ENCODE assay signal across 11 mouse cellular contexts in the genomic region with DNA sequence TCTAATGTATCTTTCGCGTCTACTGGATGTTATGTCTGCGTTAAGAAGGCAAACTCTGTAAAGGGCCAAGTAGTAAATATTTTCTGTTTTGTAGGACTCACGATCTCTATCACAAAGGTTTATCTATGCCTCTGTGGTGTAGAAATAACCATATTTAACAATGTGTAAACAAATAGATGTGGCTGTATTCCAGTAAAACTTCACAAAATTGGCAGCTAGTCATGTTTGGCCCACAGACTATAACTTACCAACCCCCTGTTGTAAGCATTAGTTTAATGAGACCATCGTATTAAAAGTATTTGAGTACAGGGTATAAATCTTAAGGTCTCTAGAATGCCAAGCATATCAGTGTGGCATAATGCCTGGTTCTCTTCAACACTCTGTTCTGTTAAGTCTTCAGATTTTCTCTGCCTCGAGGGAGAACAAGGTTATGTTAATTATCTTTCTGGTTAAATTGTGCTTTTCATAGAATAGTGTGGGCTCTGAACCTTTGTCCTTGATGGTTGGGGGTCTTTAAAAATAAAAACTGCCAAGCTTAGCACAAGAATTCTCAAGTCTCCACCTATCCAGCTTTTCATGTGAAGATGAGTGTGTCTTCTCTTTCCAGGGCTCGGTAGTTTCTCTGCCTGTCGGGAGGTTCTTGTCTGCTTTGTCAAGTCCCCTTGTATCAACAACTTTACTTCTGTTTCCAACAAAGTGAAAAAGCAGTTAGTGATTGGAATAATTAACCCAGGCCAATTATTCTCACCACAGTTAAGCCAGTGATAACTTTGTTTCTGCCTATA.
DNase-seq lines count a peak whose midpoint lies in the region; ATAC-seq and TF ChIP-seq lines count a peak whose summit lies in the region.
"Had no signal": no experiment of that assay in that cellular context is flagged by ENCODE, and none has a peak within 500 bp of the region (broad histone marks: within the 10 kb centered on the region; RNA-seq: fewer than 3 reads in every experiment).

No protein-coding gene starts in this region.

- ATAC-seq in midbrain, embryonic 13.5 days = no peak
- peak; percentile 19; the same call in 1 of the 2 replicates for ATAC-seq in forebrain, embryonic 12.5 days (ENCODE audit: low FRiP score)
- ATAC-seq in hindbrain, postnatal 0 days = no peak; the same call in 1 of the 2 replicates
- no peak for ATAC-seq in stomach, postnatal 0 days (ENCODE audit: low FRiP score, low TSS enrichment)
- ATAC-seq in intestine, embryonic 15.5 days = no peak

- no peaks in the 10 kb centered on the region for H3K36me3 ChIP-seq in midbrain, embryonic 13.5 days
- no peaks in the 10 kb centered on the region for H3K36me3 ChIP-seq in midbrain, embryonic 10.5 days
- H3K36me3 ChIP-seq in forebrain, embryonic 12.5 days (replicated peaks) = no peaks in the 10 kb centered on the region
- no peaks in the 10 kb centered on the region for H3K36me3 ChIP-seq in hindbrain, postnatal 0 days (ENCODE audit: insufficient read depth, low read length)
- H3K36me3 ChIP-seq in stomach, postnatal 0 days (ENCODE audit: control insufficient read depth, insufficient read depth, low read length) = no peaks in the 10 kb centered on the region
- no peaks in the 10 kb centered on the region for H3K36me3 ChIP-seq in intestine, embryonic 15.5 days

- peak overlapping the region; percentile 33 for H3K27ac ChIP-seq in midbrain, embryonic 13.5 days
- H3K27ac ChIP-seq in midbrain, embryonic 10.5 days (replicated peaks) = no peak overlapping the region
- H3K27ac ChIP-seq in forebrain, embryonic 12.5 days = peak overlapping the region; percentile 90
- no peak overlapping the region for H3K27ac ChIP-seq in hindbrain, postnatal 0 days
- H3K27ac ChIP-seq in stomach, postnatal 0 days (replicated peaks) = 0 out of 2 replicates have a peak overlapping the region, but pooled peaks have one; percentile 58
- no peak overlapping the region for H3K27ac ChIP-seq in intestine, embryonic 15.5 days

- 58% methylated on average over 8 of the region's 8 CpGs for WGBS in midbrain, embryonic 13.5 days
- WGBS in midbrain, embryonic 10.5 days = 80% methylated on average over 8 of the region's 8 CpGs
- WGBS in forebrain, embryonic 12.5 days = 50% methylated on average over 8 of the region's 8 CpGs
- 35% methylated on average over 8 of the region's 8 CpGs for WGBS in hindbrain, postnatal 0 days
- 50% methylated on average over 8 of the region's 8 CpGs for WGBS in stomach, postnatal 0 days
- WGBS in intestine, embryonic 15.5 days = 54% methylated on average over 8 of the region's 8 CpGs

- H3K27me3 ChIP-seq in midbrain, embryonic 13.5 days = no peaks in the 10 kb centered on the region
- H3K27me3 ChIP-seq in midbrain, embryonic 10.5 days (ENCODE audit: low read depth, poor library complexity, severe bottlenecking) = no peaks in the 10 kb centered on the region
- H3K27me3 ChIP-seq in forebrain, embryonic 12.5 days = no peaks in the 10 kb centered on the region
- no peaks in the 10 kb centered on the region for H3K27me3 ChIP-seq in hindbrain, postnatal 0 days (ENCODE audit: insufficient read depth, low read length)
- no peaks in the 10 kb centered on the region for H3K27me3 ChIP-seq in stomach, postnatal 0 days (ENCODE audit: control insufficient read depth, insufficient read depth, low read length)
- no peaks in the 10 kb centered on the region for H3K27me3 ChIP-seq in intestine, embryonic 15.5 days (replicated peaks)

- DNase-seq in midbrain, embryonic 10.5 days (ENCODE audit: low spot score) = no peak
- no peak for DNase-seq in hindbrain, postnatal 0 days (ENCODE audit: low spot score)
- no peak for DNase-seq in stomach, postnatal 0 days (ENCODE audit: low spot score)
- DNase-seq in frontal cortex, postnatal 25 days (ENCODE audit: low spot score in 2 of 2) = no peak
- DNase-seq: gastrocnemius, postnatal 14 days; heart, postnatal 14 days; kidney, adult 9 months; lung, postnatal 10 days had no signal

- H3K9ac ChIP-seq in midbrain, embryonic 13.5 days (replicated peaks) = no peak overlapping the region
- H3K9ac ChIP-seq in forebrain, embryonic 12.5 days = peak overlapping the region; percentile 3; the same call in 1 of the 2 replicates
- no peak overlapping the region for H3K9ac ChIP-seq in hindbrain, postnatal 0 days (replicated peaks; ENCODE audit: low read length)
- H3K9ac ChIP-seq in stomach, postnatal 0 days (ENCODE audit: low read length) = no peak overlapping the region
- H3K9ac ChIP-seq in intestine, embryonic 15.5 days = no peak overlapping the region

- TF ChIP-seq CTCF in hindbrain, postnatal 0 days (IDR thresholded peaks at IDR 0.05; ENCODE audit: low read depth) = no peak
- TF ChIP-seq CTCF in stomach, postnatal 0 days (IDR thresholded peaks at IDR 0.05; ENCODE audit: low read depth) = no peak

- H3K4me1 ChIP-seq in midbrain, embryonic 13.5 days (replicated peaks) = peaks cover 17% of the 10 kb centered on the region
- peaks cover 16% of the 10 kb centered on the region for H3K4me1 ChIP-seq in midbrain, embryonic 10.5 days
- peaks cover 24% of the 10 kb centered on the region for H3K4me1 ChIP-seq in forebrain, embryonic 12.5 days
- H3K4me1 ChIP-seq in hindbrain, postnatal 0 days (ENCODE audit: insufficient read depth, low read length) = peaks cover 13% of the 10 kb centered on the region; the same call in 1 of the 2 replicates
- H3K4me1 ChIP-seq in stomach, postnatal 0 days (replicated peaks; ENCODE audit: control insufficient read depth, insufficient read depth) = no peaks in the 10 kb centered on the region
- no peaks in the 10 kb centered on the region; the same call in 1 of the 2 replicates for H3K4me1 ChIP-seq in intestine, embryonic 15.5 days (replicated peaks)

- no peak overlapping the region for H3K4me2 ChIP-seq in midbrain, embryonic 13.5 days (replicated peaks)
- peak overlapping the region; percentile 25; the same call in 1 of the 2 replicates for H3K4me2 ChIP-seq in forebrain, embryonic 12.5 days
- H3K4me2 ChIP-seq in hindbrain, postnatal 0 days (ENCODE audit: low read depth, low read length) = peak overlapping the region; percentile 19; the same call in 1 of the 2 replicates
- H3K4me2 ChIP-seq in stomach, postnatal 0 days (replicated peaks; ENCODE audit: low read depth) = no peak overlapping the region
- H3K4me2 ChIP-seq in intestine, embryonic 15.5 days (replicated peaks) = no peak overlapping the region

- H3K9me3 ChIP-seq in midbrain, embryonic 13.5 days = no peaks in the 10 kb centered on the region
- H3K9me3 ChIP-seq in midbrain, embryonic 10.5 days (replicated peaks) = no peaks in the 10 kb centered on the region
- H3K9me3 ChIP-seq in forebrain, embryonic 12.5 days = peaks cover 5% of the 10 kb centered on the region; the same call in 1 of the 2 replicates
- no peaks in the 10 kb centered on the region for H3K9me3 ChIP-seq in hindbrain, postnatal 0 days (ENCODE audit: low read length)
- H3K9me3 ChIP-seq in stomach, postnatal 0 days (ENCODE audit: control insufficient read depth, low read length) = no peaks in the 10 kb centered on the region
- H3K9me3 ChIP-seq in intestine, embryonic 15.5 days = no peaks in the 10 kb centered on the region

- no peak overlapping the region for H3K4me3 ChIP-seq in midbrain, embryonic 13.5 days (replicated peaks)
- no peak overlapping the region for H3K4me3 ChIP-seq in midbrain, embryonic 10.5 days
- H3K4me3 ChIP-seq in forebrain, embryonic 12.5 days (replicated peaks) = no peak overlapping the region
- H3K4me3 ChIP-seq in hindbrain, postnatal 0 days (ENCODE audit: low read length) = no peak overlapping the region
- no peak overlapping the region for H3K4me3 ChIP-seq in stomach, postnatal 0 days (ENCODE audit: low read depth, low read length)
- no peak overlapping the region for H3K4me3 ChIP-seq in intestine, embryonic 15.5 days (replicated peaks)

- TF ChIP-seq EP300 in stomach, postnatal 0 days (optimal IDR thresholded peaks at IDR 0.05) = no peak

Comparison
In these comparisons a context has a peak if more than half of its experiments do, and no peak if none do; other contexts are left out.
1. H3K27ac ChIP-seq: peak in midbrain, embryonic 13.5 days (single experiment), forebrain, embryonic 12.5 days (single experiment) and stomach, postnatal 0 days (single experiment); none in midbrain, embryonic 10.5 days (single experiment), hindbrain, postnatal 0 days (single experiment) and intestine, embryonic 15.5 days (single experiment).
2. H3K4me2 ChIP-seq: peak in forebrain, embryonic 12.5 days (single experiment) and hindbrain, postnatal 0 days (single experiment); none in midbrain, embryonic 13.5 days (single experiment), stomach, postnatal 0 days (single experiment) and intestine, embryonic 15.5 days (single experiment).